Mouse (Mus musculus) embryonic fibroblast, embryonic 13.5 days (primary cell): Measurements from ENCODE around the gene Sdccag8. TPM values are rescaled to one million over a fixed set of nuclear protein-coding genes. Genes with fewer than 3 reads are reported as not detected.
"Not testable (repeated sequence)": the region's sequence is repeated elsewhere in the genome, so short reads cannot be mapped to it uniquely, and the experiment has no call there.

Experiments used
- H3K27ac ChIP-seq: 2 replicates; pipeline ENCODE4 v1.5.1; 2012; ENCODE audit warnings: low read length, control low read depth, inconsistent platforms; ENCODE audit not compliant: insufficient read depth
- H3K4me1 ChIP-seq: 2 replicates; pipeline ENCODE4 v1.6.1; 2011; ENCODE audit warnings: low read length; ENCODE audit not compliant: control insufficient read depth, insufficient read depth
- H3K4me3 ChIP-seq: 2 replicates; pipeline ENCODE4 v1.5.1; 2011; ENCODE audit warnings: mild to moderate bottlenecking, control low read depth, low read length; ENCODE audit not compliant: insufficient read depth
- CTCF ChIP-seq: IDR thresholded peaks from 2 replicates; pipeline ENCODE4 v1.5.1; 2011; ENCODE audit warnings: mild to moderate bottlenecking, control low read depth, low read length, moderate library complexity, borderline replicate concordance; ENCODE audit not compliant: insufficient read depth
- POLR2A ChIP-seq: IDR thresholded peaks from 2 replicates; pipeline ENCODE4 v1.6.1; 2011; ENCODE audit warnings: low read depth, mild to moderate bottlenecking, control low read depth, low read length, moderate library complexity
- polyA plus RNA-seq: library from polyadenylated mRNA; stranded (reverse); fragments of >200 nt; gene quantifications from 2 replicates; pipeline ENCODE4 v1.2.4, GENCODE M21; 2011; ENCODE audit warnings: low read depth; ENCODE audit not compliant: missing spikeins, insufficient read length

Sdccag8 gene
- polyA plus RNA-seq, 1 experiment, result 14.3 TPM

- Histone ChIP-seq H3K4me1 (peaks cover 24% of the 10 kb centered on the region; the same call in 1 of the 2 replicates), H3K27ac (peak overlapping the region; percentile 90), H3K4me3 (no peak overlapping the region)
- TF ChIP-seq POLR2A (no peak), CTCF (no peak)
Observed at GRCm38 (mm10) chr1:176827365-176827764, 12.9 kb downstream of the Sdccag8 start.

GRCm38 (mm10) chr1:176827945-176828485 lies 13.6 kb downstream of the Sdccag8 start:
- Histone ChIP-seq H3K4me3 (no peak overlapping the region), H3K27ac (peak overlapping the region; percentile 90), H3K4me1 (peaks cover 21% of the 10 kb centered on the region; the same call in 1 of the 2 replicates)
- TF ChIP-seq CTCF (no peak), POLR2A (no peak)

GRCm38 (mm10) chr1:176828666-176829065 lies 14.2 kb downstream of the Sdccag8 start:
- H3K27ac ChIP-seq, result no peak overlapping the region
- H3K4me1 ChIP-seq, result peaks cover 19% of the 10 kb centered on the region; the same call in 1 of the 2 replicates
- TF ChIP-seq POLR2A, result no peak
- TF ChIP-seq CTCF, result no peak
- H3K4me3 ChIP-seq, result no peak overlapping the region

- TF ChIP-seq CTCF, result no peak
- no peak for TF ChIP-seq POLR2A
Observed at GRCm38 (mm10) chr1:176832071-176832470, 17.6 kb downstream of the Sdccag8 start.

GRCm38 (mm10) chr1:176832607-176833006 lies 18.1 kb downstream of the Sdccag8 start:
- Histone ChIP-seq H3K27ac (peak overlapping the region; percentile 32), H3K4me1 (peaks cover 14% of the 10 kb centered on the region; the same call in 1 of the 2 replicates), H3K4me3 (no peak overlapping the region)
- no peak for TF ChIP-seq POLR2A
- TF ChIP-seq CTCF, result no peak

More at GRCm38 (mm10) chr1:176832071-176832470, 17.6 kb downstream of the Sdccag8 start:
- Histone ChIP-seq H3K4me1 (peaks cover 18% of the 10 kb centered on the region; the same call in 1 of the 2 replicates), H3K27ac (peak overlapping the region; percentile 86), H3K4me3 (no peak overlapping the region)

- TF ChIP-seq CTCF, result no peak
- no peak for TF ChIP-seq POLR2A
- Histone ChIP-seq H3K4me3 (peak overlapping the region; percentile 30; the same call in 1 of the 2 replicates), H3K4me1 (peaks cover 8% of the 10 kb centered on the region; the same call in 1 of the 2 replicates), H3K27ac (peak overlapping the region; percentile 61; the same call in 1 of the 2 replicates)
Observed at GRCm38 (mm10) chr1:176833257-176833656, 18.8 kb downstream of the Sdccag8 start.

- Histone ChIP-seq H3K27ac (peak overlapping the region; percentile 51; the same call in 1 of the 2 replicates), H3K4me1 (peaks cover 3% of the 10 kb centered on the region; the same call in 1 of the 2 replicates), H3K4me3 (peak overlapping the region; percentile 54)
- TF ChIP-seq POLR2A, result no peak
- TF ChIP-seq CTCF, result no peak
Observed at GRCm38 (mm10) chr1:176833948-176834347, 19.5 kb downstream of the Sdccag8 start.

GRCm38 (mm10) chr1:176834880-176835279 lies 20.4 kb downstream of the Sdccag8 start:
- H3K4me1 ChIP-seq, result peaks cover 3% of the 10 kb centered on the region; the same call in 1 of the 2 replicates
- H3K4me3 ChIP-seq, result peak overlapping the region; percentile 54
- no peak overlapping the region; the same call in 1 of the 2 replicates for H3K27ac ChIP-seq
- TF ChIP-seq POLR2A, result no peak
- no peak for TF ChIP-seq CTCF

GRCm38 (mm10) chr1:176835501-176836294 lies 21.2 kb downstream of the Sdccag8 start:
- Histone ChIP-seq H3K4me3 (peak overlapping the region; percentile 54), H3K4me1 (peaks cover 3% of the 10 kb centered on the region; the same call in 1 of the 2 replicates), H3K27ac (no peak overlapping the region)
- no peak for TF ChIP-seq POLR2A
- TF ChIP-seq CTCF, result no peak

- H3K4me3 ChIP-seq, H3K27ac ChIP-seq, H3K4me1 ChIP-seq: not testable (repeated sequence)
Observed at GRCm38 (mm10) chr1:176836562-176836961, 22.1 kb downstream of the Sdccag8 start.
